Mouse (Mus musculus) hindbrain, embryonic 11.5 days (tissue): ENCODE measurements around the gene Spata5. TPM values are rescaled to one million over a fixed set of nuclear protein-coding genes. Genes with fewer than 3 reads are reported as not detected.

Experiments
- ATAC-seq: fragments of 200-750 bp; cut with Nextera tagmentation; 2 replicates; pipeline ENCODE4 v1.8.0; 2017; ENCODE audit warnings: mild to moderate bottlenecking, moderate TSS enrichment, moderate library complexity; ENCODE audit not compliant: low FRiP score
- DNase-seq: peaks from one replicate; pipeline ENCODE4 v3.0.0-alpha.2; 2015; ENCODE audit warnings: low spot score
- H3K27ac ChIP-seq: fragments of 300-500 bp; sonication (generic); 2 replicates; pipeline ENCODE4 v1.5.1; 2014; ENCODE audit warnings: mild to moderate bottlenecking, low read depth, low read length
- H3K27me3 ChIP-seq: fragments of 300-500 bp; sonication (generic); 2 replicates; pipeline ENCODE4 v1.6.1; 2014; ENCODE audit warnings: mild to moderate bottlenecking, low read length, moderate library complexity, mixed read lengths; ENCODE audit not compliant: control insufficient read depth, insufficient read depth
- H3K36me3 ChIP-seq: fragments of 300-500 bp; sonication (generic); 2 replicates; pipeline ENCODE4 v1.6.1; 2014; ENCODE audit warnings: mild to moderate bottlenecking, low read length, moderate library complexity, mixed read lengths; ENCODE audit not compliant: control insufficient read depth, insufficient read depth
- H3K4me1 ChIP-seq: fragments of 300-500 bp; sonication (generic); replicated peaks from 2 replicates; pipeline ENCODE4 v1.6.1; 2014; ENCODE audit warnings: low read length, mixed read lengths; ENCODE audit not compliant: control insufficient read depth, insufficient read depth
- H3K4me2 ChIP-seq: fragments of 300-500 bp; sonication (generic); replicated peaks from 2 replicates; pipeline ENCODE4 v1.6.1; 2014; ENCODE audit warnings: mild to moderate bottlenecking, low read depth, low read length
- H3K4me3 ChIP-seq: fragments of 300-500 bp; sonication (generic); 2 replicates; pipeline ENCODE4 v1.5.1; 2014; ENCODE audit warnings: low read depth, low read length
- H3K9ac ChIP-seq: fragments of 300-500 bp; sonication (generic); 2 replicates; pipeline ENCODE4 v1.6.1; 2014; ENCODE audit warnings: low read depth, low read length
- H3K9me3 ChIP-seq: fragments of 300-500 bp; sonication (generic); 2 replicates; pipeline ENCODE4 v1.6.1; 2016; ENCODE audit warnings: low read length; ENCODE audit not compliant: control insufficient read depth
- WGBS: fragments of 180-500 bp; shearing (Covaris S2); extraction: QIAGEN DNeasy Blood & Tissue Kit; methylation state at CpG from one replicate; pipeline ENCODE4 v1.1.7; 2014; 5-methylcytosine and 5-hydroxymethylcytosine counted together
- polyA plus RNA-seq: library from polyadenylated mRNA; unstranded; fragments of >200 nt; fragmentation: Nextera tagmentation; extraction: Ambion mirVana; gene quantifications from 2 replicates; pipeline ENCODE4 v1.2.1, GENCODE M21; 2014

Gene Spata5
- polyA plus RNA-seq, 1 experiment from 2014 or later = 41.9 TPM

GRCm38 (mm10) chr3:37566097-37566496 is 146.4 kb downstream of the Spata5 start:
- Histone ChIP-seq H3K27ac (no peak overlapping the region), H3K9ac (no peak overlapping the region), H3K9me3 (no peaks in the 10 kb centered on the region), H3K27me3 (no peaks in the 10 kb centered on the region), H3K4me3 (no peak overlapping the region), H3K4me2 (no peak overlapping the region), H3K4me1 (no peaks in the 10 kb centered on the region; the same call in 1 of the 2 replicates), H3K36me3 (no peaks in the 10 kb centered on the region)
- DNase-seq = no peak
- ATAC-seq = no peak
- 95% methylated on average over 6 of the region's 6 CpGs for WGBS

DNA sequence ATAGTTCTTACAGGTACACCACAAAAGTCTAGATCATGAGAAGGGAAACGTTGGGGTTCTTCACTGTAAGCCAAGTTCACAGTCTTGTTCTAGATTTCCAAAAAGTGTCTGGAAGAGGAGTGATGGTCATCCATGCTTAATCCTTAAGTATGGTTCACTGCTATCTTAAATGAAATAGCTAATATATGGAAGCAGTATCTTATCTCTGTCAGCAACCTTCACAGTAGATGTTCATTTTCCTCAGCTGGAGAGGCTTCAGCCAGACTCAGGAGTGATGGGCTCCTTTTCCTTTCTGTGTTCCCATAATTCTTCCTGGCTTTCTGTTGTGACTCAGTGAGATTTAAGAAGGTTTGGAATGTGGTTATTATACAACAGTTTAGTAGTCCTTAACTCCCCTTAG is 147.8 kb downstream of the Spata5 start:
- Histone ChIP-seq H3K4me2 (no peak overlapping the region), H3K4me1 (no peaks in the 10 kb centered on the region; the same call in 1 of the 2 replicates), H3K36me3 (no peaks in the 10 kb centered on the region), H3K9ac (no peak overlapping the region), H3K9me3 (no peaks in the 10 kb centered on the region), H3K4me3 (no peak overlapping the region), H3K27me3 (no peaks in the 10 kb centered on the region), H3K27ac (no peak overlapping the region)
- ATAC-seq = no peak
- DNase-seq = no peak
- 94% methylated on average over 1 of the region's 1 CpGs for WGBS

DNA sequence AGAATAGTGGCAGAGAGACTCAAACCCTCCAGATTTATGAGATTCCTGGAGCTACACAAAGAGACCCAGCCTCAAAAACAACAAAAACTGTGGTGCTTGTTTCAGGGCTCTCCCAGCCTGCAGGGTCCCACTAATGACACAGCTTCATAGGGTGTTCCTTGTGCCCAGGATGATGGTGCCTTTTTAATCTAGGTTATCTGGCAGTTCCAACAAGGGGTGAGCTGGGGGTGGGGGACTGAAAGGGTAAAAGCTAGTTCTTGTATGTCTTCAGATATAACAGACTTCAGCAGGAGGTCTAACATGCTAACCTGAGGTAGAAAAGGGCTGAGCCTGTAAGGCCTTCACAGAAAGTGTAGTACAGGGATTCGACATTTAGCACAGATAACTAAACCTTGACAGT is 149.1 kb downstream of the Spata5 start:
- Histone ChIP-seq H3K4me3 (no peak overlapping the region), H3K27me3 (no peaks in the 10 kb centered on the region), H3K4me1 (no peaks in the 10 kb centered on the region; the same call in 1 of the 2 replicates), H3K9me3 (no peaks in the 10 kb centered on the region), H3K4me2 (no peak overlapping the region), H3K36me3 (no peaks in the 10 kb centered on the region), H3K27ac (no peak overlapping the region), H3K9ac (no peak overlapping the region)
- ATAC-seq (no peak), DNase-seq (no peak)
- 89% methylated on average over 1 of the region's 1 CpGs for WGBS

- H3K4me3 ChIP-seq = no peak overlapping the region
- no peaks in the 10 kb centered on the region; the same call in 1 of the 2 replicates for H3K4me1 ChIP-seq
- WGBS = 27% methylated on average over 22 of the region's 22 CpGs
- H3K27me3 ChIP-seq = no peaks in the 10 kb centered on the region
- ATAC-seq = no peak; the same call in 1 of the 2 replicates
- H3K9me3 ChIP-seq = no peaks in the 10 kb centered on the region
- 0 out of 2 replicates have a peak overlapping the region, but pooled peaks have one; percentile 14 for H3K4me2 ChIP-seq
- H3K36me3 ChIP-seq = no peaks in the 10 kb centered on the region
- no peak overlapping the region for H3K9ac ChIP-seq
- no peak overlapping the region for H3K27ac ChIP-seq
- peak; percentile 29 for DNase-seq
Measured at GRCm38 (mm10) chr3:37569661-37570566, 150.2 kb downstream of the Spata5 start.

GRCm38 (mm10) chr3:37571633-37572032 is 151.9 kb downstream of the Spata5 start:
- Histone ChIP-seq H3K4me2 (no peak overlapping the region), H3K9me3 (no peaks in the 10 kb centered on the region), H3K9ac (no peak overlapping the region), H3K4me3 (no peak overlapping the region), H3K27ac (no peak overlapping the region), H3K36me3 (no peaks in the 10 kb centered on the region), H3K4me1 (no peaks in the 10 kb centered on the region; the same call in 1 of the 2 replicates), H3K27me3 (no peaks in the 10 kb centered on the region)
- DNase-seq (no peak), ATAC-seq (no peak)
- 49% methylated on average over 4 of the region's 4 CpGs for WGBS

GRCm38 (mm10) chr3:37572066-37572465 is 152.4 kb downstream of the Spata5 start:
- DNase-seq (no peak), ATAC-seq (no peak)
- Histone ChIP-seq H3K36me3 (no peaks in the 10 kb centered on the region), H3K4me3 (no peak overlapping the region), H3K27me3 (no peaks in the 10 kb centered on the region), H3K4me1 (no peaks in the 10 kb centered on the region; the same call in 1 of the 2 replicates), H3K9me3 (no peaks in the 10 kb centered on the region), H3K9ac (no peak overlapping the region), H3K4me2 (no peak overlapping the region), H3K27ac (no peak overlapping the region)
- WGBS = 82% methylated on average over 6 of the region's 6 CpGs

GRCm38 (mm10) chr3:37576840-37577239 is 157.1 kb downstream of the Spata5 start:
- Histone ChIP-seq H3K9me3 (no peaks in the 10 kb centered on the region), H3K27ac (no peak overlapping the region), H3K4me2 (no peak overlapping the region), H3K4me1 (no peaks in the 10 kb centered on the region), H3K36me3 (no peaks in the 10 kb centered on the region), H3K27me3 (no peaks in the 10 kb centered on the region), H3K4me3 (no peak overlapping the region), H3K9ac (no peak overlapping the region)
- 91% methylated on average over 6 of the region's 6 CpGs for WGBS
- DNase-seq (no peak), ATAC-seq (no peak)

- no peaks in the 10 kb centered on the region for H3K27me3 ChIP-seq
- no peaks in the 10 kb centered on the region for H3K4me1 ChIP-seq
- no peaks in the 10 kb centered on the region for H3K9me3 ChIP-seq
- WGBS = 88% methylated on average over 3 of the region's 3 CpGs
- no peak overlapping the region for H3K9ac ChIP-seq
- no peak overlapping the region for H3K4me3 ChIP-seq
- DNase-seq (no peak), ATAC-seq (no peak)
- no peak overlapping the region for H3K27ac ChIP-seq
- H3K36me3 ChIP-seq = no peaks in the 10 kb centered on the region
- no peak overlapping the region for H3K4me2 ChIP-seq
Measured at GRCm38 (mm10) chr3:37577706-37578105, 158.0 kb downstream of the Spata5 start.

GRCm38 (mm10) chr3:37584576-37584975 is 164.9 kb downstream of the Spata5 start:
- no peak overlapping the region for H3K9ac ChIP-seq
- no peaks in the 10 kb centered on the region for H3K9me3 ChIP-seq
- WGBS = 95% methylated on average over 5 of the region's 5 CpGs
- no peaks in the 10 kb centered on the region for H3K4me1 ChIP-seq
- H3K36me3 ChIP-seq = no peaks in the 10 kb centered on the region
- no peak overlapping the region for H3K27ac ChIP-seq
- DNase-seq = no peak
- no peak overlapping the region for H3K4me2 ChIP-seq
- H3K27me3 ChIP-seq = no peaks in the 10 kb centered on the region
- no peak overlapping the region for H3K4me3 ChIP-seq
- no peak for ATAC-seq
